Mouse (Mus musculus) kidney, postnatal 0 days (tissue): Measurements from ENCODE around the gene Pigl. TPM values are rescaled to one million over a fixed set of nuclear protein-coding genes. Genes with fewer than 3 reads are reported as not detected.
A peak's percentile ranks its signal among the peaks of the same experiment; 100 is the strongest.

Experiments
- ATAC-seq: fragments of 200-750 bp; cut with Nextera tagmentation; replicated peaks from 2 replicates; pipeline ENCODE4 v1.8.0; 2017; ENCODE audit warnings: low read depth, moderate number of reproducible peaks, moderate TSS enrichment, moderate library complexity; ENCODE audit not compliant: low FRiP score
- DNase-seq: peaks from one replicate; pipeline ENCODE4 v3.0.0-alpha.2; 2016; ENCODE audit warnings: low spot score
- H3K27ac ChIP-seq: fragments of 300-500 bp; sonication (generic); 2 replicates; pipeline ENCODE4 v1.5.1; 2014; ENCODE audit warnings: mild to moderate bottlenecking
- H3K27me3 ChIP-seq: fragments of 300-500 bp; sonication (generic); 2 replicates; pipeline ENCODE4 v1.6.1; 2014; ENCODE audit warnings: low read length, mixed read lengths; ENCODE audit not compliant: insufficient read depth
- H3K36me3 ChIP-seq: fragments of 300-500 bp; sonication (generic); 2 replicates; pipeline ENCODE4 v1.6.1; 2014; ENCODE audit warnings: low read length, mixed read lengths; ENCODE audit not compliant: insufficient read depth
- H3K4me1 ChIP-seq: fragments of 300-500 bp; sonication (generic); replicated peaks from 2 replicates; pipeline ENCODE4 v1.6.1; 2014; ENCODE audit warnings: antibody characterized with exemption, low read length, mixed read lengths; ENCODE audit not compliant: insufficient read depth
- H3K4me2 ChIP-seq: fragments of 300-500 bp; sonication (generic); 2 replicates; pipeline ENCODE4 v1.6.1; 2014; ENCODE audit warnings: mild to moderate bottlenecking, low read length, moderate library complexity, mixed read lengths
- H3K4me3 ChIP-seq: fragments of 300-500 bp; sonication (generic); replicated peaks from 2 replicates; pipeline ENCODE4 v1.5.1; 2014; ENCODE audit warnings: low read depth, low read length
- H3K9ac ChIP-seq: fragments of 300-500 bp; sonication (generic); 2 replicates; pipeline ENCODE4 v1.6.1; 2014; ENCODE audit warnings: low read depth, low read length
- H3K9me3 ChIP-seq: fragments of 300-500 bp; sonication (generic); replicated peaks from 2 replicates; pipeline ENCODE4 v1.6.1; 2016; ENCODE audit warnings: low read length, inconsistent platforms, mixed read lengths
- CTCF ChIP-seq: IDR thresholded peaks from 2 replicates; pipeline ENCODE4 v1.5.1; 2016; ENCODE audit warnings: antibody characterized with exemption, low read depth, mild to moderate bottlenecking, moderate library complexity
- WGBS: fragments of 180-500 bp; shearing (Covaris S2); extraction: QIAGEN DNeasy Blood & Tissue Kit; methylation state at CpG from one replicate; pipeline ENCODE4 v1.1.7; 2014; 5-methylcytosine and 5-hydroxymethylcytosine counted together
- polyA plus RNA-seq: library from polyadenylated mRNA; unstranded; fragments of >200 nt; fragmentation: Nextera tagmentation; extraction: Ambion mirVana; gene quantifications from 2 replicates; pipeline ENCODE4 v1.2.1, GENCODE M21; 2015

Gene Pigl
- polyA plus RNA-seq, 1 experiment from 2014 or later = 8.3 TPM

GRCm38 (mm10) chr11:62522283-62522682, 64.0 kb downstream of the Pigl start:
- no peak for TF ChIP-seq CTCF
- ATAC-seq = no peak
- WGBS = 69% methylated on average over 2 of the region's 2 CpGs

GRCm38 (mm10) chr11:62537089-62537488, 78.8 kb downstream of the Pigl start:
- Histone ChIP-seq H3K4me1 (no peaks in the 10 kb centered on the region), H3K27ac (no peak overlapping the region), H3K4me2 (peak overlapping the region; percentile 97; the same call in 1 of the 2 replicates), H3K9ac (no peak overlapping the region), H3K9me3 (no peaks in the 10 kb centered on the region), H3K4me3 (no peak overlapping the region), H3K27me3 (no peaks in the 10 kb centered on the region), H3K36me3 (no peaks in the 10 kb centered on the region)
- ATAC-seq (no peak), DNase-seq (no peak)
- no peak for TF ChIP-seq CTCF
- 87% methylated on average over 8 of the region's 8 CpGs for WGBS

More at GRCm38 (mm10) chr11:62522283-62522682, 64.0 kb downstream of the Pigl start:
- H3K4me1 ChIP-seq = no peaks in the 10 kb centered on the region
- H3K27ac ChIP-seq = no peak overlapping the region
- H3K9me3 ChIP-seq = no peaks in the 10 kb centered on the region
- no peak for DNase-seq
- H3K36me3 ChIP-seq = no peaks in the 10 kb centered on the region
- no peak overlapping the region for H3K4me2 ChIP-seq
- H3K27me3 ChIP-seq = no peaks in the 10 kb centered on the region
- no peak overlapping the region for H3K4me3 ChIP-seq
- no peak overlapping the region for H3K9ac ChIP-seq

- TF ChIP-seq CTCF = no peak
- Histone ChIP-seq H3K27ac (no peak overlapping the region), H3K9me3 (no peaks in the 10 kb centered on the region), H3K36me3 (no peaks in the 10 kb centered on the region), H3K9ac (no peak overlapping the region), H3K4me3 (no peak overlapping the region), H3K27me3 (no peaks in the 10 kb centered on the region), H3K4me2 (peak overlapping the region; percentile 97; the same call in 1 of the 2 replicates), H3K4me1 (no peaks in the 10 kb centered on the region)
- ATAC-seq (no peak), DNase-seq (peak; percentile 30)
- WGBS = 32% methylated on average over 7 of the region's 7 CpGs
These were observed 79.3 kb downstream of the Pigl start for GRCm38 (mm10) chr11:62537590-62537989.

- ATAC-seq (peak; percentile 78), DNase-seq (peak; percentile 56)
- WGBS = under 1% methylated on average over 65 of the region's 73 CpGs
- Histone ChIP-seq H3K4me1 (no peaks in the 10 kb centered on the region), H3K4me3 (peak overlapping the region; percentile 80), H3K9me3 (no peaks in the 10 kb centered on the region), H3K27me3 (no peaks in the 10 kb centered on the region), H3K27ac (peak overlapping the region; percentile 72), H3K4me2 (peak overlapping the region; percentile 97), H3K9ac (peak overlapping the region; percentile 86), H3K36me3 (no peaks in the 10 kb centered on the region)
- TF ChIP-seq CTCF = no peak
These were observed 80.2 kb downstream of the Pigl start for GRCm38 (mm10) chr11:62538321-62539088.

- peak within 1 kb of the TSS; percentile 86 for H3K9ac ChIP-seq
- H3K4me2 ChIP-seq = peak within 1 kb of the TSS; percentile 97
- peak; percentile 66 for DNase-seq
- no peak for TF ChIP-seq CTCF
- ATAC-seq = peak; percentile 78
- no peaks in the 10 kb centered on the region for H3K27me3 ChIP-seq
- no peaks in the 10 kb centered on the region for H3K36me3 ChIP-seq
- H3K4me1 ChIP-seq = no peaks in the 10 kb centered on the region
- H3K27ac ChIP-seq = peak within 1 kb of the TSS; percentile 72
- WGBS = 4% methylated on average over 55 of the region's 57 CpGs
- no peaks in the 10 kb centered on the region for H3K9me3 ChIP-seq
- H3K4me3 ChIP-seq = peak within 1 kb of the TSS; percentile 80
These were observed 81.0 kb downstream of the Pigl start, which contains the start of gene Cenpv for GRCm38 (mm10) chr11:62539089-62539890. TSS of gene Cenpv (minus strand) at chr11:62539261.

GRCm38 (mm10) chr11:62540167-62540566, 81.9 kb downstream of the Pigl start:
- no peak overlapping the region for H3K4me2 ChIP-seq
- no peaks in the 10 kb centered on the region for H3K9me3 ChIP-seq
- TF ChIP-seq CTCF = no peak
- no peak for ATAC-seq
- no peaks in the 10 kb centered on the region for H3K4me1 ChIP-seq
- no peak overlapping the region for H3K4me3 ChIP-seq
- no peaks in the 10 kb centered on the region for H3K27me3 ChIP-seq
- H3K9ac ChIP-seq = no peak overlapping the region
- 90% methylated on average over 7 of the region's 7 CpGs for WGBS
- DNase-seq = no peak
- no peaks in the 10 kb centered on the region for H3K36me3 ChIP-seq
- H3K27ac ChIP-seq = no peak overlapping the region
